Mouse (Mus musculus) G1E (cell line): ENCODE results near the gene Hist1h2ak.
A peak's percentile ranks its signal among the peaks of the same experiment; 100 is the strongest.

Experiments
- CTCF ChIP-seq: IDR thresholded peaks from 2 replicates; pipeline ENCODE4 v1.5.1; 2012; ENCODE audit warnings: low read depth, low read length, inconsistent platforms, mixed read lengths
- GATA1 ChIP-seq: IDR thresholded peaks from 2 replicates; pipeline ENCODE4 v1.6.1; 2012; ENCODE audit warnings: borderline replicate concordance, low read length, inconsistent platforms, mixed read lengths
- POLR2AphosphoS5 ChIP-seq: IDR thresholded peaks from 2 replicates; pipeline ENCODE4 v1.6.1; 2012; ENCODE audit warnings: low read depth, low read length, inconsistent platforms; ENCODE audit not compliant: insufficient replicate concordance
- TAL1 ChIP-seq: conservative IDR thresholded peaks from 2 replicates; pipeline ENCODE4 v1.6.1; 2012; ENCODE audit warnings: low read depth, low read length, inconsistent platforms, mixed read lengths

- TF ChIP-seq CTCF (peak; percentile 44), GATA1 (no peak), TAL1 (no peak), POLR2AphosphoS5 (no peak)
Observed at GRCm38 (mm10) chr13:21734010-21734905, 19.4 kb downstream of the Hist1h2ak start.
